Mouse (Mus musculus) hindbrain, embryonic 12.5 days (tissue): ENCODE results near the gene Cd3d. TPM values are rescaled to one million over a fixed set of nuclear protein-coding genes. Genes with fewer than 3 reads are reported as not detected.

Experiments used
- ATAC-seq: fragments of 200-750 bp; cut with Nextera tagmentation; 2 replicates; pipeline ENCODE4 v1.8.0; 2017; ENCODE audit warnings: moderate TSS enrichment; ENCODE audit not compliant: low FRiP score
- H3K27ac ChIP-seq: fragments of 300-500 bp; sonication (generic); 2 replicates; pipeline ENCODE4 v1.5.1; 2016; ENCODE audit warnings: mild to moderate bottlenecking
- H3K27me3 ChIP-seq: fragments of 300-500 bp; sonication (generic); 2 replicates; pipeline ENCODE4 v1.6.1; 2016; ENCODE audit warnings: mild to moderate bottlenecking
- H3K36me3 ChIP-seq: fragments of 300-500 bp; sonication (generic); 2 replicates; pipeline ENCODE4 v1.6.1; 2016; ENCODE audit warnings: mild to moderate bottlenecking
- H3K4me1 ChIP-seq: fragments of 300-500 bp; sonication (generic); 2 replicates; pipeline ENCODE4 v1.6.1; 2016
- H3K4me2 ChIP-seq: fragments of 300-500 bp; sonication (generic); replicated peaks from 2 replicates; pipeline ENCODE4 v1.6.1; 2016; ENCODE audit warnings: mild to moderate bottlenecking
- H3K4me3 ChIP-seq: fragments of 300-500 bp; sonication (generic); 2 replicates; pipeline ENCODE4 v1.5.1; 2016; ENCODE audit warnings: mild to moderate bottlenecking
- H3K9ac ChIP-seq: fragments of 300-500 bp; sonication (generic); 2 replicates; pipeline ENCODE4 v1.6.1; 2016; ENCODE audit warnings: mild to moderate bottlenecking, moderate library complexity
- H3K9me3 ChIP-seq: fragments of 300-500 bp; sonication (generic); replicated peaks from 2 replicates; pipeline ENCODE4 v1.6.1; 2016; ENCODE audit warnings: mild to moderate bottlenecking
- WGBS: fragments of 180-500 bp; shearing (Covaris S2); methylation state at CpG from one replicate; pipeline ENCODE4 v1.1.7; 2016; 5-methylcytosine and 5-hydroxymethylcytosine counted together
- polyA plus RNA-seq: library from polyadenylated mRNA; unstranded; fragments of >200 nt; fragmentation: Nextera tagmentation; extraction: Ambion mirVana; gene quantifications from 2 replicates; pipeline ENCODE4 v1.2.1, GENCODE M21; 2016

Gene Cd3d
- polyA plus RNA-seq, 1 experiment from 2014 or later, result not detected

GRCm38 (mm10) chr9:45022800-45023199, 41.2 kb downstream of the Cd3d start:
- Histone ChIP-seq H3K27me3 (no peaks in the 10 kb centered on the region), H3K4me2 (no peak overlapping the region), H3K27ac (no peak overlapping the region), H3K4me3 (no peak overlapping the region), H3K9me3 (no peaks in the 10 kb centered on the region), H3K4me1 (no peaks in the 10 kb centered on the region), H3K9ac (no peak overlapping the region), H3K36me3 (no peaks in the 10 kb centered on the region)
- no peak for ATAC-seq
- 20% methylated on average over 3 of the region's 3 CpGs for WGBS

DNA sequence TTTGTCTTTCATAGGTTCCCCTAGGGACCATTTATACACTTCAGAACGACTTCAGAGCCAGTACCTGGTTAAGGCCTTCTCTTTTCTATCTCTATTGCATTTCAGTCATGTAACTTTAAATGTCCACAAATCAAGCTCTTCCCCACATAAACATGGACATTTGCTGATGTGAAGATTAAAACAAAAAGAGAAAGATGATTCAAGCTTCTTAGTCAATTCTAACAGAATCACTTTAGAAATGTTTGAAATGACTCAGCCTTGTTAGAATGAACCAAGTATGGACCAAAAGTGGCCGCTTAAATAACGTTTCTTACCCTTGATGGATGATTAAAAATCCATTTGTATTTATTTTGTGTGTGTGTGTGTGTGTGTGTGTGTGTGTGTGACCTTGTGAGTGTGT, 42.1 kb downstream of the Cd3d start:
- 59% methylated on average over 3 of the region's 3 CpGs for WGBS
- H3K9me3 ChIP-seq, result no peaks in the 10 kb centered on the region
- H3K4me1 ChIP-seq, result no peaks in the 10 kb centered on the region
- H3K4me3 ChIP-seq, result no peak overlapping the region
- H3K27me3 ChIP-seq, result no peaks in the 10 kb centered on the region
- no peak overlapping the region for H3K27ac ChIP-seq
- H3K9ac ChIP-seq, result no peak overlapping the region
- H3K36me3 ChIP-seq, result no peaks in the 10 kb centered on the region
- no peak for ATAC-seq
- H3K4me2 ChIP-seq, result no peak overlapping the region

DNA sequence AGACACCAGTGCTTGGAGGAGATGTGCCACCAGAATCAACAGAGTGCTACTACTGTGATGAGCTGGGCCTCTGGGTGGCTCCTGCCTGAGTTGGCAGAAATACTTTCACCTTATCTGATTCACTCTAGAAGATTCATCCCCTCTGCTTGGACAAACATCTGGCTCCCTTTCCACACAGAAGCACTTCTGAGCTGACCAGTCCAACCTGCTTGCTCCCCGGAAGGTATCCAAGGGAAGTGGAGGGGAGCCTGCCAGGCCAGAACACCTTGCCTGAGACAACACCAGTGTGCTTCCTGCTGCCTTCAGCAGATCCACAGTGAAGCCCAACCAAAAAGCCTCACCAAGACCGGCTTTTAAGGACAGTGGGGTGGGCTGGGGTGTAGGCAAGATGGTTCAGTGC, 42.6 kb downstream of the Cd3d start:
- no peaks in the 10 kb centered on the region for H3K4me1 ChIP-seq
- ATAC-seq, result no peak
- H3K9me3 ChIP-seq, result no peaks in the 10 kb centered on the region
- 79% methylated on average over 2 of the region's 2 CpGs for WGBS
- no peak overlapping the region for H3K27ac ChIP-seq
- H3K4me3 ChIP-seq, result no peak overlapping the region
- H3K36me3 ChIP-seq, result no peaks in the 10 kb centered on the region
- H3K9ac ChIP-seq, result no peak overlapping the region
- H3K27me3 ChIP-seq, result no peaks in the 10 kb centered on the region
- no peak overlapping the region for H3K4me2 ChIP-seq

GRCm38 (mm10) chr9:45027376-45027775, 45.8 kb downstream of the Cd3d start:
- no peak for ATAC-seq
- 80% methylated on average over 8 of the region's 8 CpGs for WGBS
- Histone ChIP-seq H3K36me3 (no peaks in the 10 kb centered on the region), H3K27ac (no peak overlapping the region), H3K4me1 (no peaks in the 10 kb centered on the region), H3K4me2 (no peak overlapping the region), H3K4me3 (no peak overlapping the region), H3K27me3 (peaks cover 5% of the 10 kb centered on the region; the same call in 1 of the 2 replicates), H3K9ac (no peak overlapping the region), H3K9me3 (no peaks in the 10 kb centered on the region)

GRCm38 (mm10) chr9:45030341-45030740, 48.8 kb downstream of the Cd3d start:
- ATAC-seq, result no peak
- H3K9me3 ChIP-seq, result no peaks in the 10 kb centered on the region
- 74% methylated on average over 6 of the region's 6 CpGs for WGBS

GRCm38 (mm10) chr9:45032261-45032660, 50.7 kb downstream of the Cd3d start:
- Histone ChIP-seq H3K27me3 (peaks cover 5% of the 10 kb centered on the region; the same call in 1 of the 2 replicates), H3K9me3 (no peaks in the 10 kb centered on the region), H3K4me2 (no peak overlapping the region), H3K27ac (no peak overlapping the region), H3K4me3 (no peak overlapping the region), H3K36me3 (no peaks in the 10 kb centered on the region), H3K4me1 (no peaks in the 10 kb centered on the region), H3K9ac (no peak overlapping the region)
- no peak for ATAC-seq
- WGBS, result 73% methylated on average over 2 of the region's 2 CpGs

More at GRCm38 (mm10) chr9:45030341-45030740, 48.8 kb downstream of the Cd3d start:
- H3K9ac ChIP-seq, result no peak overlapping the region
- no peaks in the 10 kb centered on the region for H3K36me3 ChIP-seq
- no peak overlapping the region for H3K4me2 ChIP-seq
- no peak overlapping the region for H3K27ac ChIP-seq
- peaks cover 5% of the 10 kb centered on the region; the same call in 1 of the 2 replicates for H3K27me3 ChIP-seq
- no peak overlapping the region for H3K4me3 ChIP-seq
- no peaks in the 10 kb centered on the region for H3K4me1 ChIP-seq

DNA sequence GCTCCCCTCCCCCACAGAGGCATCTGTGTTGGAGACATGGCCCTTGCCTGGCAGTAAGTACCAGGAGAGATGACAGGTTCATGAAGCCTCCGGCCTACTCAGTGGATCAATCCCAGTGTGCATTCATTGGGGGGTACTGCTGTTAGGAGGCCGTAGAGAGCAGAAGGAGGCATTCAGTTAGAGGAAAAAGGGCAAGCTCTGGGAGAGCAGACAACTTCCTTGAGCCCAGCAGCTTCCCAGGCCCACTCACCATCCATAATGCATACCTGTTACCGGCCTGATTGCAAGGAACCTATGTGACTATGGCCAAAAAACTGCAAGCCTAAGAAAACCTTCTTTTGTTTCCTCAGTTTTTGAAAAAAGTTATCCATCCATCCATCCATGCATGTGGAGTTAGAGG, 52.9 kb downstream of the Cd3d start:
- Histone ChIP-seq H3K4me1 (no peaks in the 10 kb centered on the region), H3K27ac (no peak overlapping the region), H3K36me3 (no peaks in the 10 kb centered on the region), H3K9me3 (no peaks in the 10 kb centered on the region), H3K4me2 (no peak overlapping the region), H3K27me3 (peaks cover 19% of the 10 kb centered on the region), H3K4me3 (no peak overlapping the region), H3K9ac (no peak overlapping the region)
- 81% methylated on average over 3 of the region's 3 CpGs for WGBS
- no peak for ATAC-seq

Other genes with a start within 250 kb of the Cd3d start
- gene Phldb1, start 246.6 kb upstream of the Cd3d start, polyA plus RNA-seq, result 70.8 and 74.1 TPM in 2 replicates
- gene Arcn1, start 213.9 kb upstream of the Cd3d start, polyA plus RNA-seq, result 179 and 194 TPM in 2 replicates
- gene Ift46, start 213.9 kb upstream of the Cd3d start, polyA plus RNA-seq, result 153 and 161 TPM in 2 replicates
- gene Tmem25, start 182.5 kb upstream of the Cd3d start, polyA plus RNA-seq, result 5.8 and 6.6 TPM in 2 replicates
- not detected in 2 replicates for gene Ttc36, start 178.7 kb upstream of the Cd3d start, polyA plus RNA-seq
- gene Kmt2a, start 100.5 kb upstream of the Cd3d start, polyA plus RNA-seq, result 29.5 and 33.2 TPM in 2 replicates
- gene Atp5l, start 61.0 kb upstream of the Cd3d start, polyA plus RNA-seq, result 489 and 578 TPM in 2 replicates
- gene Ube4a, start 16.2 kb upstream of the Cd3d start, polyA plus RNA-seq, result 36.0 and 40.4 TPM in 2 replicates
- gene Cd3g, start 1.4 kb upstream of the Cd3d start, polyA plus RNA-seq, result not detected in 2 replicates
- gene Cd3e, start 27.8 kb downstream of the Cd3d start, polyA plus RNA-seq, result 0.22 TPM in 1 of 2 replicates, not detected in the other
- gene Mpzl2, start 58.0 kb downstream of the Cd3d start, polyA plus RNA-seq, result 5.6 and 7.0 TPM in 2 replicates
- gene Mpzl3, start 73.4 kb downstream of the Cd3d start, polyA plus RNA-seq, result 2.1 and 2.5 TPM in 2 replicates
- 0.31 TPM in 1 of 2 replicates, not detected in the other for gene Jaml, start 97.4 kb downstream of the Cd3d start, polyA plus RNA-seq
- 4.7 TPM in 2 replicates for gene Scn2b, start 136.0 kb downstream of the Cd3d start, polyA plus RNA-seq
- gene Scn4b, start 156.6 kb downstream of the Cd3d start, polyA plus RNA-seq, result 0.40 and 0.46 TPM in 2 replicates
- gene BC049352, start 200.2 kb downstream of the Cd3d start, polyA plus RNA-seq, result 0.13 TPM in 1 of 2 replicates, not detected in the other
- gene Tmprss4, start 222.3 kb downstream of the Cd3d start, polyA plus RNA-seq, result 0.18 and 0.21 TPM in 2 replicates